18 mouse cellular contexts compared by ENCODE assay signal in the genomic region with DNA sequence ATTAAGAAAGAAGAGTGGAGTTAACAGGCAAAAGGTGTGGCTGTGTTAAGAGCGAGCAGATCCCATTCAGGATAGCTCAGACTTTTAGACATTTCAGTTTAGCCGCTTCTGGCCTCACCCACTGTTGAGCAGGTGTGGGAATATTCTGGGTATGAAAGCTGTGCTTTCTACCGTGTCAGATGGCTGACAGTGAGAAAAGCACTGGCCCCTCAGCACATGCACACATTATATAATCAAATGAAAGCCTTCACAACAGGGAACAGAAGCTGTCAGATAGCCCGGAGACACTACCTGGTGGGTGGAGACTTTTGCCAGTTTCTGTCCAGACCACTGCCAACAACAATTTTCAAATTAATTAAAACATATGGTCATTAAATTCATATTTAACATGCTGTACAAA.
DNase-seq lines count a peak whose midpoint lies in the region; ATAC-seq lines count a peak whose summit lies in the region.
"Had no signal": no experiment of that assay in that cellular context is flagged by ENCODE, and none has a peak within 500 bp of the region (broad histone marks: within the 10 kb centered on the region; RNA-seq: fewer than 3 reads in every experiment).

No protein-coding gene starts in this region.

- H3K4me1 ChIP-seq in forebrain, embryonic 14.5 days (ENCODE audit: control insufficient read depth, insufficient read depth, low read length) = 0 out of 2 replicates have a peak, but pooled peaks cover 2% of the 10 kb centered on the region
- H3K4me1 ChIP-seq in forebrain, embryonic 11.5 days (replicated peaks; ENCODE audit: control insufficient read depth, insufficient read depth, low read length) = no peaks in the 10 kb centered on the region
- H3K4me1 ChIP-seq: intestine, embryonic 15.5 days; limb, embryonic 12.5 days; neural tube, embryonic 15.5 days had no signal

- H3K27me3 ChIP-seq in forebrain, embryonic 14.5 days (replicated peaks; ENCODE audit: control insufficient read depth, insufficient read depth, low read length) = no peaks in the 10 kb centered on the region
- no peaks in the 10 kb centered on the region for H3K27me3 ChIP-seq in forebrain, embryonic 11.5 days (ENCODE audit: control insufficient read depth, insufficient read depth, low read length)
- H3K27me3 ChIP-seq: intestine, embryonic 15.5 days; limb, embryonic 12.5 days; neural tube, embryonic 15.5 days had no signal

- no peak overlapping the region for H3K9ac ChIP-seq in forebrain, embryonic 14.5 days (ENCODE audit: low read length)
- no peak overlapping the region for H3K9ac ChIP-seq in forebrain, embryonic 11.5 days (ENCODE audit: low read length)
- H3K9ac ChIP-seq: intestine, embryonic 15.5 days; limb, embryonic 12.5 days; neural tube, embryonic 15.5 days had no signal

- no peaks in the 10 kb centered on the region for H3K36me3 ChIP-seq in forebrain, embryonic 14.5 days (ENCODE audit: control insufficient read depth, insufficient read depth, low read length)
- no peaks in the 10 kb centered on the region for H3K36me3 ChIP-seq in forebrain, embryonic 11.5 days (ENCODE audit: control insufficient read depth, insufficient read depth, low read length)
- H3K36me3 ChIP-seq: intestine, embryonic 15.5 days; midbrain, embryonic 10.5 days; neural tube, embryonic 15.5 days had no signal

- H3K4me2 ChIP-seq in forebrain, embryonic 14.5 days (ENCODE audit: low read length) = no peak overlapping the region
- no peak overlapping the region for H3K4me2 ChIP-seq in forebrain, embryonic 11.5 days (ENCODE audit: low read depth, low read length, severe bottlenecking)
- H3K4me2 ChIP-seq: intestine, embryonic 15.5 days; limb, embryonic 12.5 days; neural tube, embryonic 15.5 days had no signal

- H3K27ac ChIP-seq in forebrain, embryonic 14.5 days (ENCODE audit: low read depth, low read length) = no peak overlapping the region
- H3K27ac ChIP-seq in forebrain, embryonic 11.5 days (ENCODE audit: low read depth, low read length) = no peak overlapping the region
- H3K27ac ChIP-seq: intestine, embryonic 15.5 days; kidney, postnatal 0 days; limb, embryonic 12.5 days; midbrain, embryonic 10.5 days; neural tube, embryonic 15.5 days had no signal

- H3K4me3 ChIP-seq in forebrain, embryonic 14.5 days (ENCODE audit: low read depth, low read length) = no peak overlapping the region
- no peak overlapping the region for H3K4me3 ChIP-seq in forebrain, embryonic 11.5 days (ENCODE audit: low read depth, low read length)
- H3K4me3 ChIP-seq: erythroblast, embryonic 14.5 days; intestine, embryonic 15.5 days; limb, embryonic 12.5 days; midbrain, embryonic 10.5 days; neural tube, embryonic 15.5 days had no signal

- DNase-seq in forebrain, embryonic 14.5 days (ENCODE audit: low spot score) = peak; percentile 14
- no peak for DNase-seq in forebrain, embryonic 11.5 days (ENCODE audit: low spot score)
- DNase-seq in layer of hippocampus, adult 18-20 months (ENCODE audit: low spot score in 2 of 2) = peak; percentile 32 to 64
- DNase-seq in layer of hippocampus, adult 9-10 months (ENCODE audit: low spot score) = no peak
- DNase-seq in cerebellum, adult 8-10 months = peak; percentile 32
- DNase-seq in layer of hippocampus, adult 9-11 months = peak; percentile 48
- no peak for DNase-seq in thymus, postnatal 36 days
- DNase-seq: adrenal gland, postnatal 25 days; heart, postnatal 14 days; lung, postnatal 36 days had no signal

- 61% methylated on average over 4 of the region's 4 CpGs for WGBS in forebrain, embryonic 14.5 days
- WGBS in forebrain, embryonic 11.5 days = 81% methylated on average over 4 of the region's 4 CpGs

- peak; percentile 60; the same call in 1 of the 2 replicates for ATAC-seq in forebrain, embryonic 14.5 days
- no peak for ATAC-seq in forebrain, embryonic 11.5 days (replicated peaks; ENCODE audit: low FRiP score)
- ATAC-seq in erythroblast, adult 5-6 weeks (replicated peaks; ENCODE audit: low FRiP score, poor library complexity, severe bottlenecking) = no peak
- ATAC-seq: activated CD4-positive, CD25-positive, alpha-beta regulatory T cell, adult 4 months; intestine, embryonic 15.5 days had no signal

- H3K9me3 ChIP-seq in forebrain, embryonic 14.5 days (replicated peaks; ENCODE audit: control insufficient read depth, low read length) = no peaks in the 10 kb centered on the region
- no peaks in the 10 kb centered on the region for H3K9me3 ChIP-seq in forebrain, embryonic 11.5 days (ENCODE audit: control insufficient read depth, low read length)
- H3K9me3 ChIP-seq: intestine, embryonic 15.5 days; limb, embryonic 12.5 days; midbrain, embryonic 10.5 days; neural tube, embryonic 15.5 days had no signal

Comparison
In these comparisons a context has a peak if more than half of its experiments do, and no peak if none do; other contexts are left out.
1. DNase-seq: peak in forebrain, embryonic 14.5 days (single experiment), layer of hippocampus, adult 18-20 months (2 of 2), cerebellum, adult 8-10 months (single experiment) and layer of hippocampus, adult 9-11 months (single experiment); none in forebrain, embryonic 11.5 days (single experiment), layer of hippocampus, adult 9-10 months (single experiment) and thymus, postnatal 36 days (0 of 2).